In genomic region chr7:132360336-132360735, GRCm38 (mm10) we compare ENCODE assay signal across 22 mouse cellular contexts. TPM values are rescaled to one million over a fixed set of nuclear protein-coding genes. Genes with fewer than 3 reads are reported as not detected.
A peak's percentile ranks its signal among the peaks of the same experiment; 100 is the strongest.
DNase-seq lines count a peak whose midpoint lies in the region; ATAC-seq lines count a peak whose summit lies in the region.
"Had no signal": no experiment of that assay in that cellular context is flagged by ENCODE, and none has a peak within 500 bp of the region (broad histone marks: within the 10 kb centered on the region; RNA-seq: fewer than 3 reads in every experiment).

No protein-coding gene starts in this region.

- no peak overlapping the region for H3K9ac ChIP-seq in hindbrain, embryonic 11.5 days (ENCODE audit: low read depth, low read length)
- H3K9ac ChIP-seq: embryonic facial prominence, embryonic 13.5 days; embryonic facial prominence, embryonic 15.5 days; forebrain, embryonic 13.5 days; forebrain, embryonic 15.5 days had no signal

- H3K4me2 ChIP-seq in hindbrain, embryonic 11.5 days (replicated peaks; ENCODE audit: low read depth, low read length), result no peak overlapping the region
- H3K4me2 ChIP-seq: embryonic facial prominence, embryonic 13.5 days; embryonic facial prominence, embryonic 15.5 days; forebrain, embryonic 13.5 days; forebrain, embryonic 15.5 days had no signal

- H3K27ac ChIP-seq in hindbrain, embryonic 11.5 days (ENCODE audit: low read depth, low read length), result no peak overlapping the region
- H3K27ac ChIP-seq: embryonic facial prominence, embryonic 13.5 days; embryonic facial prominence, embryonic 15.5 days; forebrain, embryonic 13.5 days; forebrain, embryonic 15.5 days had no signal

- ATAC-seq in granulocyte monocyte progenitor cell, adult 5-6 weeks (replicated peaks; ENCODE audit: poor library complexity, severe bottlenecking), result peak; percentile 24
- no peak for ATAC-seq in hindbrain, embryonic 11.5 days (ENCODE audit: low FRiP score)
- ATAC-seq: activated CD4-positive, CD25-positive, alpha-beta regulatory T cell, adult 4 months; forebrain, embryonic 13.5 days; forebrain, embryonic 15.5 days; Patski had no signal

- H3K4me3 ChIP-seq in hindbrain, embryonic 11.5 days (ENCODE audit: low read depth, low read length), result no peak overlapping the region
- H3K4me3 ChIP-seq: embryonic facial prominence, embryonic 13.5 days; embryonic facial prominence, embryonic 15.5 days; erythroblast, embryonic 14.5 days; forebrain, embryonic 13.5 days; forebrain, embryonic 15.5 days had no signal

- 71% methylated on average over 4 of the region's 4 CpGs for WGBS in hindbrain, embryonic 11.5 days

- intact Hi-C loops in left cerebral cortex, postnatal 14 days (cut with DNase I), result no loop called here

- H3K27me3 ChIP-seq in hindbrain, embryonic 11.5 days (ENCODE audit: control insufficient read depth, insufficient read depth, low read length), result no peaks in the 10 kb centered on the region
- H3K27me3 ChIP-seq: embryonic facial prominence, embryonic 15.5 days; forebrain, embryonic 13.5 days; forebrain, embryonic 15.5 days; Patski had no signal

- DNase-seq in fat pad, adult 2 months (ENCODE audit: extremely low read depth, low read depth, low spot score), result peak; percentile 71
- no peak for DNase-seq in left cerebral cortex, postnatal 14 days (ENCODE audit: low spot score in 2 of 2)
- DNase-seq in adrenal gland, adult 18-20 months (ENCODE audit: low spot score in 2 of 2), result no peak
- DNase-seq in hindbrain, embryonic 11.5 days (ENCODE audit: low spot score), result no peak
- DNase-seq: adrenal gland, adult 2 months; adrenal gland, postnatal 10 days; adrenal gland, postnatal 25 days; cerebellum, adult 11 months; cerebellum, adult 18-20 months; cerebellum, adult 8-10 months; cerebellum, adult 9-11 months; cerebellum, postnatal 14 days; cerebellum, postnatal 36 days; embryo, embryonic 11 days had no signal

- H3K4me1 ChIP-seq in hindbrain, embryonic 11.5 days (replicated peaks; ENCODE audit: control insufficient read depth, insufficient read depth, low read length), result 0 out of 2 replicates have a peak, but pooled peaks cover 2% of the 10 kb centered on the region
- H3K4me1 ChIP-seq: forebrain, embryonic 15.5 days had no signal

- H3K36me3 ChIP-seq in hindbrain, embryonic 11.5 days (ENCODE audit: control insufficient read depth, insufficient read depth, low read length), result no peaks in the 10 kb centered on the region
- H3K36me3 ChIP-seq: embryonic facial prominence, embryonic 13.5 days; embryonic facial prominence, embryonic 15.5 days; forebrain, embryonic 15.5 days had no signal

- no peaks in the 10 kb centered on the region for H3K9me3 ChIP-seq in hindbrain, embryonic 11.5 days (ENCODE audit: control insufficient read depth, low read length)
- H3K9me3 ChIP-seq: embryonic facial prominence, embryonic 13.5 days; embryonic facial prominence, embryonic 15.5 days; forebrain, embryonic 13.5 days; forebrain, embryonic 15.5 days had no signal

RNA-seq across cellular contexts. Expression of gene Chst15, which starts 43.3 kb away (rescaled TPM):
- total RNA-seq in granulocyte monocyte progenitor cell, adult 5-6 weeks (2014; fragmentation: Nextera tagmentation), result 10.1 and 22.1 TPM in 2 replicates
- 4.6 and 6.1 TPM in 2 replicates for total RNA-seq in granulocyte monocyte progenitor cell, adult 5-6 weeks (2017)
- 10 to 100 TPM; 33.0 to 34.7 TPM for total RNA-seq in left cerebral cortex, postnatal 14 days (2021)
- 10 to 100 TPM; 34.1 to 43.9 TPM for total RNA-seq in adrenal gland, adult 18-20 months (2021)
- 25.5 and 28.3 TPM in 2 replicates for polyA plus RNA-seq in hindbrain, embryonic 11.5 days (2014; fragmentation: Nextera tagmentation; extraction: Ambion mirVana)
